Mouse (Mus musculus): ENCODE data around the gene Sash3.
A peak's percentile ranks its signal among the peaks of the same experiment; 100 is the strongest.

Gene Sash3

DNA sequence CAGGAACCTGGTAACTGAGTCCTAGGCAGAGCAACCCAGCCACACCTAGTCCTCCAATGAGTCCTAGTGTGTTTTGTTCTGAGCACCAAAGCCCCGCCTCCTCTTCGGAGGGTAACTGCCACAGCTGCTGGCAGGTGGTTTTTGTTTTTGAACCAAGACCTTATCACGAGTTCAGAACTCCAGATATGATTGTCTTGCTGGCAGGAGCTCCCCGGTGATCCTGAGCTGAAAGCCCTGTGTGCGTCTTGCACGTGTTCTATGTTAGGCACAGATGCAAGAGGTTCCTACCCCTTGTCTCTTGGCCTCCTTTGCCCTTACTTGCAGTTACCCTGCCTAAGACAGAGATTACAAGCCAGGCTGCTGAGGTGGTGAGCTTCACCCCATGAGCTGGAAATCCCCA lies 4.8 kb upstream of the Sash3 start:
- DNase-seq: no peak

DNA sequence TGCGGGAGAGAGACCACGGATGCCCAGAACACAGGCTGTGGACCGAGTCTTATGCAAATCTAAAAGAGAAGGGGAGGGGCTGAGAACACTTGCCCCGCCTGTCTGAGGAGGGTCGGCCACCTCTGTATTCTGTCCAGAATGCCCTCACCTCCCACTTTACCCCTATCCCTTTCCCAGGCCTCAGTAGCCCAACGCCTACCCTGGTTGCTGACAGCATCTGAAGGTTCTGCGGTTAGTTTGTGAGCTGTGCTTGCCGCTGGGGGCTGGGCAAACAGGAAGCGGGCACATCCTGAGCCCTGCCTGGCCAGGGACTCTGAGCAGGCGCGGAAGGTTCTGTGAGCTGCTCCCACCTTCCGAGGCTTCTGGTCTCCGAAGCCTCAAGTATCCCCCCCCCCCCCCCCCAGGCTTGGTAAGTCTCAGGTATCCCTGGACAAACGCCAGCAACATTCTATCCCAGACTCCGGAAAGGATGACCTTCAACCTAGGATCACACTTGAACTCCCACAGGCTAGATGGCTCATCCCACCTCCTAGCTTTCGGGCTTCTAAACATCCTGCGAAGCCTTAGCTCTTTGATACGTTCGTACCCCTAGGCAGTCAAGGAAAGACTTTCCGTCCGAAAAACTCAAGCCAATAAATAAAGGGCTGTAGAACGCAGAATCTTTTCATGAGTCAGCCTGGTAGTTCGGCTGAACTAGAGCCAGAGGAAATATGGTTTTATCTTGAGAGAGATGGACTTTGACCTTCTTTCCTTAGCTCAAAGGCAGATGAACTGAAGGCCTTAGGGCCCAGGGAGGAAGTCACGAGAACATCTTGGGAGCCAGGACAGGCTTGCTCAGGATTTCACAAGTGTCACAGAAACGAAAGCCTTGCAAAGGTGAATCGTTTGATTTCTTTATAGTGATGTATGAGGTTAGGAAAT lies 2.6 kb upstream of the Sash3 start:
- DNase-seq: peak; percentile 46

DNA sequence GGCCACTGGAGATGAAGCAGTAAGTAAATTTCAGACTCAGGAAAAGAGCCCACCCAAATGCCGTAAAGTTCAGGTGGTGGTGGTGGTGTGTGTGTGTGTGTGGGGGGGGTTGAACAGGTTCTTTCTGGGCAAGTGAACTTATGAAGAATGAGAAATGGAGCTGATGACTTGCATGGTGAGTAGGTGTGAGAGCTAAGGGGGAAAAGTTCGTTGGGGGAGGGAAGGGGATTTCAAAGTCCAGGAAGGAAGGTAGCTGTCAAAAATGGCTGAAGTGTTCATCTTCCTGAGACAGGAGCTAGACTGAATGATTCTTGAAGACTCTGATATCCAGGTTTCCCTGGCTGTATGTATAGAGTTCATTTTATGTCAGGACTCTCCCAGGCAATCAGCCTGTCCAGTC lies 990 bp downstream of the Sash3 start:
- no peak for DNase-seq

DNA sequence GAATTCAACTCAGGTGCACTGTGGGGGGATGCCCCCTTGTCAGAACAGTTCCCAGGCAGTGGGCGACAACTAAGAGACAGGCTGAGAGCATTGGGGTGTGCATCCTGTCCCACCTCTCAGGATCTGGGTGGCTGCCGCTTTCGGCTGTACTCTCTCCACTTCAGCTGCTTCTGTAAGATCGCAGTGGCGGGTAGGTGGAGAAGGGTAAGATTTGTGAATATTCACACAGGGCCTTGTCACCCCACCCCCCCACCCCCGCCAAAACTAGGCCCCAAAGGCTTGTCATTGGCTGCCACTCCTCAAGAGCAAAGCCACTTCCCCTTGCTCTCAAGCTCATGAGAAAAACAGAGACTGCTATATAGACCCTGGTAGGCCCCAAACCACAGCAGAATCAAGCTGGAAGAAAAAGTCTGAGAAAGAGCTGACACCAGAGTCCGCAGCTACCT lies 1.5 kb downstream of the Sash3 start:
- DNase-seq: no peak

DNA sequence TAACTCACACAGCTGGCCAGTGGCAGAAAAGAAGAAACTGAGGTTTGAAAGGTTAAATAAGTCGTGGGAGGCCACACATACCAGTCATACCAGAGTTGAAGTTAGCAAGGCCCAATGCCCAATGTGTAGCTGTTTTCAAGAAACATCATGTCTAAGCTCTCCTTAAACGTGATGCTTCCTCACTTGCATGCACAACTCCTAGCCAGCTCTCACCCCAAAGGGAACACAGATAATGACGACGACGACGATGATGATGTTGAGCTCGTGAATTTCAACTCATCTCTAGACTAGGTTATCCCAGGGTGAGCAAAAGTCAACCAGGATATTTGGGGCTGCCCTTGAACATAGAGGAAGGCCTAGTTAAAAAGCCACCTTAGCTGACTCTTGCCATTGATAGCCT lies 5.9 kb downstream of the Sash3 start:
- no peak for DNase-seq

DNA sequence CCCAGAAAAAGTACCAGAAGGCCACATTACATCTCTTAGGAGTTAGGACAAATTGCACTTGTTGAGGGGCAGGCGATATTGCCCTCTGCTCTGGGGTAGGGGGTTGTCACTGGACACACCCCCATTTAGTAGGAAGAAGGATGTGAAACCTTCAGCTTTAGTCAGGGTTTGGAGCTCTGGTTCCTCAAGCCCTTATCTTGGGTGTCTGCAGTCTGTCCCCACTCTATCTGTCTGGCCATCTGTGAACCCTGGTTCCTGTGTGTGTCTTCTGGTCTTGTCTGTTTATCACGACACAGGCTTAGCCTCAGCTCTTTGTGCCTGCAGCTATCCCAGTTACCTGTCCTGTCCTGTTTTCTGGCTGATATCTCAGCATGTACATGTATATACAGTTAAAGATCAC lies 7.2 kb downstream of the Sash3 start:
- DNase-seq: no peak

DNA sequence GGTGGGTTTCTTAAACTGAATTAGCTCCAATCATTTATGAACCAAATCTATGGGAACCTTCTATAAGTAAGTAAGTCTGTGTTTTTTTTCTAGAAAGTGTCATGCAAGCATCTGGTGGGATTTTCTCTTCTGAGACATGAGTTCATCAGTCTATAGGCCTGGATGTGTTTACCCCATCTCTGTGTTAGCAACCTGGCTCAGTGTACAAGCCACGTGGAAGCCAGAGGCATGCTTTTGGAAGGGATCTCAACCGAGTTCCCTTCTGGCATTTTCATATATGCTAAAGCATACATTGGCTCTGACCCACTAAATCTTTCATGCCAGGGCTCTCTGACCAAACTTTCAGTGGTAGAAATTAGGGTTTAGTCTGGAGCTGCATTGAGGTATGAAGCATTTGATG lies 7.7 kb downstream of the Sash3 start:
- no peak for DNase-seq

DNA sequence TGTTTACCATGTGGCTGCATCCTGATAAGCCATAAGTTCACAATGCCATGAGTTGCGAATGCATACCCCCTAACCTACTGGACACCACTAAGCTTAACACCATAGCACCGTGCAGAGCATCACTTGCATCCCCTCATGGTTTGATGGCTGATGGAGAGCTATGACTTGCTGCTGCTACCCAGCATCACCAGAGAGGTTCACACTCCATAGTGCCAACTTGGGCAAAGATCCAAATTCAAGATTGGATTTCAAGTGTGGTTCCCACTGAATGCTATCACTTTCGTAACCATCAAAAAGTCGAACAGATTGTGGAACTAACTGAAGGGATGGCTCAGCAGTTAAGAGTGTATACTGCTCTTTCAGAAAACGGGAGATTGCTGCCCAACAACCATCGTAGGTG lies 9.3 kb downstream of the Sash3 start:
- no peak for DNase-seq

DNA sequence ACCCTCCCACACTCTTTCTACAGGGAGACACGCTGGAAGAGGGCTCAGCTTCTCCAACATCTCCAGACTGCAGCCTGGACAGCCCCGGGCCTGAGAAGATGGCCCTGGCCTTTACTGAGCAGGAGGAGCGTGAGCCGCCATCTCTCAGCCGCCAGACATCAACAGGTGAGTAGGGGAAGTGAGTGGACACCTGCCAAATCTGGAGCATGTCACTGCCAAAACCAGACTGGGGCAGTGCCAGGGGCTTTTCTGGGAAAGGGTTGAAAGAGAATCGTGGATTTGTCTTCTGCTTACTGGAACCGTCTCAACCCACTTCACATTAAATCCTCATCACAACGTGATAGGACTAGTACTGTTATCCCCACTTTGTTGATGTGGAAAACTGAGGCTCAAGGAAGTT lies 11.2 kb downstream of the Sash3 start:
- DNase-seq: no peak

DNA sequence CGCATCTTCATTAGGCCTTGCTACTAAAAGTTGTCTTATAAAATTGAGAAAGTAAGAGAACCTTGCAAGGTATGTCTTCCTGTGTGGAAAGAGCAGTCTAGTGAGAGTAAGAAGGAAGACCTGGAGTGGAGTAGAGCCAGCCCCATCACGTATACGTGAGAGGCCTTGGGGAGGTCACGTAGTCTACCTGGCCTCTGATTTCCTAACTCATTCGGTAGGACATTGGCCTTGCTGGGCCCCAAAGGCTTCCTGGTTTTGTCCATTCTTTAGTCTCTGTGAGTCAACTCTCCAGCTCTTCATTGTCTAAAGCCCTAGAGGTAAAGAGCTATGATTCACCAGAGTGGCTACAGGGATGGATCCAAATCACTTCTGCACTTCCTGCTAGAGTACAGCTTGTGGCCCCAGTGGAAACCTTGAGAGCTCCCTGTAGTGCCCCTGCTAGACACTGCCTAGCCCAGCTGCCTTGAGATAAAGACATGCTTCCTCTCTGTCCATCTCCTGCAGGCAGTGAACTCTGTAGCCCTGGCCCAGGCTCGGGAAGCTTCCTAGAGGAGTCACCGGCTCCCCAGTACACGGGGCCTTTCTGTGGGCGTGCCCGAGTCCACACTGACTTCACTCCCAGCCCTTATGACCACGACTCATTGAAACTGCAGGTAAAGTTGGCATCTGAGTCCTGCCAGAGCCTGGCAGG lies 12.1 kb downstream of the Sash3 start:
- no peak for DNase-seq

DNA sequence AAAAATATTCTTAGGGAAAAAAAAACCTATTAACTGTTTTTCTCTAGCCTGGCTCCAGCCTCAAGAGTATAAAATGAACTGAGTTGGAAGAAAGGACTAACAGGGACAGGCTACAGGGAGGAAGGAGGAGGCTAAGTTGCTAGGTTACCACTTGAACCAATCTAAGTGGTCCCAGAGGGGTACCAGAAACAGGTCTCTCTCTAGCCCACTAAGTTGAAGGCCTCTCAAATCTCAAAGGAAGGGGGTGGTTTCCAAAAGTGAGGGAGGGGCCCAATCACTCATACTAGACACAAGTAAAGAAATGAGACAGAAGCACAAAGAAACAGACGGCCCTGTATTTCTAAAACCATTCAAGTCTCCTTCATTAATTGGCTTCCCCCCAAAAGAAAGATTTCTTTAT lies 23.7 kb downstream of the Sash3 start:
- no peak for DNase-seq

DNA sequence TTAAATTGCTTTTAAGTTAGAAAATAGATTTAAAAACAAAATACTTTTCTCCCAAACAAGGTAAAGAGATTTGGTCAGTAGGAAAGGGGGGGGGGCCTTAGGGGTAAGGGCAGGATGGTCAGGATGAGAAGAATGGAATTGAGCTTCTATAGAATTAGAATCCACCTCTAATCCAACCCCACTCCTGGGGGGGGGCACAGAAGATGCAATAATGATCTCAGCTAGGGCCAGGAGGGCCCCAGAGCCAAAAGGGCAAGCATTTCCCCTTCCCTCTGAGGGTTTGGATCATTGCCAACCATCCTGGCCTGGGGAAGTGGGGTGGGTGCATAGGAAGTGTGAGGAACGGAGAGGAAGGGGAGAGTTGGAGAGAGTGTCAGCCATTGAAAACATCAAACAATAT lies 24.1 kb downstream of the Sash3 start:
- DNase-seq: no peak

DNA sequence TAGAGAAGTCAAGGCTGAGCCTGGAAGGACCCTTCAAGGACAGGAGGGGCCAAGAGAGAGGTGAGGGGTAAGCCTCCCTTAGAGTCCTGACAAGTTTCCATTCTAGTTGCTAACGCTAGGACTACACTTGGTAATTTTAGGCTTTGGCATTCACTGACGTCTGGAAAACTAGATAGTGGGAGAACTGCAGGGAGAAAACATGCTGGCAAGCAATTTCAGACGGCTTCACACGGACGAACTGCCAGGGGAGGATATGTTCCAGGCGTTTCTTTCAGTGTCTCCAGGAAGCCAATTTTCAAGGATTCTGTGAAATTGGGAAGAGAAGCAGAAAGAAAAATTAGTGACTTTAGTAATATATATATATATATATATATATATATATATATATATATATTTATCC lies 35.6 kb downstream of the Sash3 start:
- no peak for DNase-seq

DNA sequence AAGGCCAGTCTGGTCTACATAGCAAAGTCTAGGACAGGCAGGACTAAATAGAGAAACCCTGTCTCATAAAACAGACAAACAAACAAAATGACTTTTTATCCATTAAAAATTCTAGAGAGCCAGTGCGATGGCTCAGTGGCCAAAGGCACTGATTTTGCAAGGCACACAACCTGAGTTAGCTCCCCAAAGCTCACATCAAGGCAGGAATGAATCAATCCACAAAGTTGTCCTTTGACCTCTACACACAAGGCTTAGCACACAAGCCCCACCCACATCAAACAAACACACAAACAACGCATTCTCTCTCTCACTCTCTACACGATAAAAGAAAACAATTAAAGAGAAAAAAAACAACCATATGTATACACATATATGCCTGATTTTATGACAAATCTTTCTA lies 38.5 kb downstream of the Sash3 start:
- no peak for DNase-seq

DNA sequence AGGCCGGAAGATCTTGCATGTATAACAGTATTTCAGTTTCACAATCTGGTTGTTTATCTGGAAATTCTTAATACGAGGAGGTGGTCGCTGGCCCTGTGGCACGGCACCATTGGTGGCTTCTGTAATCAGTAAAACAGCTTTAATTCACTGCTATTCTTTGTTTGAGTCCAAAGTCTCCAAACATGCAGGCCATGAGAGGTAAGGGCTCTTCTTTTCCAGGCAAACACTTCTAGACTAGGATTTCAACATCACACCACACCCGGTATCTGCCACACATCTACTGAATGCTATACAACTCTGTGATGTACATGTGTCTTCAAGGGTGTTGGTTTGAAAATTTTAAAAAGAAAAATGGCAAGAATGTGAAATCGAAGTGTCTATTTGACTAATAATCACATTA lies 45.0 kb downstream of the Sash3 start:
- DNase-seq: no peak

DNA sequence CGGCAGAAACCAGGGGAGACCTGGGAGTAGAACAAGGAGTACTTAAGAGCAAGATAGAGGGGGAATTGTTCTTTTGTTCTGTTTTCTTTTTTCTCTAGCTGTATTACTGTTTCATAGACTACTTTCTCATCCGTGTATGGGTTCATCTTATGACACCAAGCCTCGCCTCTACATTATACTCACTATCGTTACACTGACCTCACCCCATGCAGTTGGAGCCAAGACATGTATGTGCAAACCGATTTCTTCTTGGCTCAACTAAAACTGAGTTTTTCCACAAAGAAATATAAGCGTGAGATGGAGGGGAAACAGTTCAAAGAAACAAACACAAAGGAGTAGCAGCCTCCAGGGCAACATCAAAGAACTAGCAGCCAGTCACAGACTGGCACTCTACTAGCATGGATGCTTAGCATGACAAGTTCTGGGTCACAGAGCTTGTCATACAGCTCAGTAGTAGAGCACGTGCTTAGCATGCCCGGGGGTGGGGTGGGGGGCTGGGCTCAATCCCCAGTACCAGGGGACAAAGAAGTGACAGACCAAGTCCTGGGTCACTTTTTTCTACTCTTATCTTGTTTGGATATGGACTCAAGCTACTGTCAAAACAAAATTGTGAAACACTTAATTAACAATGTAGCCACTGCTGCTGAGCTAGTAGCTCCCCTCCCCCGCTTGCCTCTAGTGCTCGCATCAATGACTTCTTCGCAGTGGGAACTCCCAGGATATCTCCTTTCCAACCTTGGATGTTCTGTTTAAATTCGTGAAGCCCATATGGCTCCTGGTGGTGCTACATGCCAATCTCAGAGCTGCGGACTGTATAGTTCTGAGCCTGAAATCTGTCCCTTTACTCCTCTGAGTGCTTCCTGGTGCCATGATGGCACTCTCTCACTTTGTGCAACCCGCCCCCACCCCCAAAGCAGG lies 47.3 kb downstream of the Sash3 start:
- DNase-seq: no peak

DNA sequence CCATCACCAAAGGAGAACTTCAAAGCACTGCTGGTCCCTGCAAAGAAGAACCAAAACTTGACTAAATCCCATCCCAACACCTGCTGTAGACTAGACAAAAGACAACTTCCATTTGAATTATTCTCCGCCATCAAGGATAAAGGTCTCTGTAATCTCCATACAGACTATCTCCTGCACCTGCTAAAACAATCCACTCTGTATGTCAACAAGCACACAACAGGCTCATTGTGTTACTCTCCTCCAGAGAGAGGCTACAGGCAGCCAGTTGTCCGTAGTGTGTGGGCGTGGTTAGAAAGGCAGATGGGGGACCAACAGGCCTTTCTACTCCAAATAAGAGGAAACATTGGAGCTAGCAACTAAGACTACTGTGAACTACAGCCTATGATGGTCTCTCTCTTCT lies 51.6 kb downstream of the Sash3 start:
- no peak for DNase-seq

DNA sequence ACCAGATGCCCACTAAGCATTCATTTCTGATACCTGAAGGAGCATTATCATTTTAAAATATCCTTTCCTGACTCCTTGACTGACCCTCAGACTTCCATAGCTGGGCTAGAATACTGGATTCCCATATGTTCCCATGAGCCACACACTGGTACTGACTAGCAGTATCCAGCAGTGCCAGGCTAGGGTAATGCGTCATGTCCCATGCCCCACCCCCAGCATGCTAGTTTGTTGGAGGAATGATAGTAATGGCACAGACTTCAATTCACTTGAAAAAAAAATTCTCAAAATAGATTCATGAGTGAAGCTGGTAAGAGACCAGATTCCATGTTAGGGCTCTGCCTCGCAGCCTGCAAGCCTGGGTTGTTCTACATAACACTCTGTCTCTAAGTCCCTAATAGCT lies 52.8 kb downstream of the Sash3 start:
- DNase-seq: no peak

DNA sequence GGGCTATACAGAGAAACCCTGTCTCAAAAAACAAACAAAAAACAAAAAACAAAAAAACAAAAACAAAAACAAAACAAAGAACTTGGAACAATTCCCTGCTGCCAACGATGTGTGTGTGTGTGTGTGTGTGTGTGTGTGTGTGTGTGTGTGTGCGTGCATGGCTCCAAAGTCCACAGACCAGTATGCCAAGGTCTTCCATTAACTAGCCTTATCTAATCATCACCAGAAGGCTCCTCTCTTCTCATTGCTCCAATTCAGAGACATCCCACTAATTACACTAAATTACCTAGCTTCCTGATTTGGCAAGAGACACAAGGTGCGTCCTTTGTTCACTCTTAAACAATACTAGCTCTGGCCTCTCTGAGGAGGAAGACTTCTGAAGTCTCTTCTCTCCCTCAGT lies 54.5 kb downstream of the Sash3 start:
- peak; percentile 39 for DNase-seq

DNA sequence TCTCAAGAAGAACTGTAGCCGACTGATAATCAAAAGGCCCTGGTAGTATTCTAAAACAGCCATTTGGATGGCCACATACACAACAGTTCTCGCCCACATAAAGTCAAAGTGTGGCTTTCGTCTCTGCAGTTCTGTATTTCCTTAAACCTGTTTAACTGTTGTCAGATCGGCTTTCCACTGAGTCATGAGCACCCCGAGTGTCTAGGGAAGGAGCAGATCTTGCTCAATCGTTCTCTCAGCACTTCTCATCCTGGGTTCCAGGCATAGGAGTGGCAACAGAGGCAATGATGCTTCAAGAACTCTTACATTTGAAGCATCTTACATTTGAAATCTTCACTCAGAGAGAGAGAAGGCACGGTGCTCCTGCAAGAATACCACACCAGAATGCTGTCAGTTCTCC lies 55.7 kb downstream of the Sash3 start:
- no peak for DNase-seq

DNA sequence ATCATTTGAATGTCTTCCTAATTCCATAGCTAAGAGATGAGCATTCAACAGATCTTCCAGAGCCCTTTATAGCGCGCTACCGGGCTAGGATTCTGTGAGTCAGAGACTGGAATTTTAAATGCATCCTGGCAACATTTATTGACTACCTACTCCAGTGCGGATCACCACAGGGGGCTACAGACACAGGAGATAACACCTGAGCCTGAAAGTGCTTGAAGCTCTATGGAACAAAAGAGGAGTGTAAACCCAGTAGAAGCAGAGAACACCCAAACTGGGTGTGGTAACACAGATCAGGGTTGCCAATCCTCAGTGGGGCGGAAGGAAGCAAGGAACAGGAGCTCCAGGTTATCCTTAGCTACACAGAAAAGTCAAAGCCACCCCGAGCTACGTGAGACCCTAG lies 56.2 kb downstream of the Sash3 start:
- no peak for DNase-seq

DNA sequence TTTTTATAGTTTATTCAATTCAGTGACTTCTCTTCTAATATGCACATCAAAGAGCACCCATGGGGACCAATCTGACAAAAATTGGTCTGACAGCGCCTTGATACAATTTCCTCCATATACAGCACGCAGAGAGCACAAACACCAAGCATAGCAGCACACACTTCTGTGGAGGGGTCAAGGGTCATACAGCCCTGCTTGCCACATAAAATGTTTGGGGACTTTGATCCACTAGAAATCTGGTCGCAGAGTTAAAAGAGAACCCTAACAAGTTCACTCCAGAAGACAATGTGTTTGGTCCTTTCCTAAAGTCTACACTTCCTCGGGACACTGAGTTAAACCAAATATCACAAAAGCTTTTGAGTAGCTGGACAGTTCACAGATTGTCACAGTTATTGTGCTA lies 56.8 kb downstream of the Sash3 start:
- peak; percentile 49 for DNase-seq

DNA sequence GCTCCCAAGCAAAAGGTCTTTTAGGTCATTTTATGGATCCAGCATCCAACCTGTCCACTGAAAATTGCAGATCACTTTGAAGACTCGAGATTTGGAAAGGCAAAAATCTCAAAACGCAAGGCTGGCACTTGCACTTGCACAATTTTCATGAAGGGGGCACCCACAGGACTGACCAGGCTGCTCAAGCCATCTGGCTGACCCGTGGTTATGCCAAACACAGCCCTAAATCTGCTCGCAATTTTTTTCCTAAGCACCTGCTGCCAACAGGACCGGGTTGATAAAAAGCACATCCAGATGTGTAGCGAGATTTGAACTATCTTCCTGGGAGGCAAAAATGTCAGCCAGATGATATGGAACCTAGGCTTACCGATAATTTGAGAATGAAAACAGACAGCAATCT lies 57.5 kb downstream of the Sash3 start:
- no peak for DNase-seq

Data from kidney, adult 9 months (tissue).